Mouse (Mus musculus) heart, adult 2 months (tissue): ENCODE results near the gene Adgrg3.

Experiments
- CTCF ChIP-seq: fragments of 200-600 bp; IDR thresholded peaks from 2 replicates; pipeline ENCODE4 v1.8.1; 2022; ENCODE audit warnings: antibody characterized with exemption, mild to moderate bottlenecking, moderate library complexity
- EP300 ChIP-seq: fragments of 200-500 bp; IDR thresholded peaks from 2 replicates; pipeline ENCODE4 v1.6.1; 2011; ENCODE audit warnings: low read depth, low read length, control low read depth; ENCODE audit not compliant: insufficient read depth

GRCm38 (mm10) chr8:95001655-95002054 lies 15.8 kb upstream of the Adgrg3 start:
- peak; percentile 91 for TF ChIP-seq CTCF
- peak; percentile 99 for TF ChIP-seq EP300
